Mouse (Mus musculus) mesoderm, embryonic 11.5 days (tissue): ENCODE data around the gene Pirt.

Experiments used
- DNase-seq: peaks from one replicate; pipeline ENCODE4 v3.0.0-alpha.2; 2012; ENCODE audit warnings: low read depth, low spot score

Gene Pirt

DNA sequence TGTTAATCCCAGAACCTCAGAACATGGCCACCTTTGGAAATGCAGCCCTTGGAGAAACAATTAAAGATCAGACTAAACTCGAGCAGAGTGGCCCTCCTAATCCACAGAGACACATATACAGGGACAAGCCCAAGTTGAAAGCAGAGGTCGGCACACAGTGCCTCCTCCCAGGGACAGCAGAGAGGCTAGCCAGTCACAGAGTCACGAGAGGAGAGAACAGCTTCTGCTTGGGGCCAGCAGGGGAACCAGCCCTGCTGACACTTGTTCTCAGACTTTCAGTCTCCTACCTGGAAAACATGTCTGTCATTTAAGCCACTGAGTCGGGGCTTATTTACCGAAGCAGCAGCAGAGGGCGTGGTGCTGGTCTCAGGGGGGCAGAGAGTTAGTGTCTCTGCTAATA lies 34.7 kb downstream of the Pirt start:
- DNase-seq = no peak

DNA sequence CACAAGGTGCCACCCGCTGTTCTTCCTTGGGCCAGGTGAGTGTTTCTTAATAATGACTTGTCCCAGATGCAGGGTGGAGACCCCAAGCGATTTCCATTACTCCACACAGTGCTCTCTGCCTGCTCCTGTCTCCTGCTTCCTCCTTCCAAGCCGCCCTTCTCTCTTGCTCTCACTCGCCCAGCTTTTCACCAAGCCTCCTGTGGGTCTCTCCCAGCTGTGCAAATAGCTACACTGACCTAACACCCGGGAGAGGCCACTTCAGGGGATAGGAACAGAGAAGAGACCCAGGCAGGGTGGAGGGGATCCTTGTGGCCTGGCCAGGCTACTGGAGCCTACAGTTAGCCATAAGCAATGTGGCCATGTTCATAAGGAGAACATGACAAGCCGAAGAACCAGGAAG lies 35.1 kb downstream of the Pirt start:
- no peak for DNase-seq

DNA sequence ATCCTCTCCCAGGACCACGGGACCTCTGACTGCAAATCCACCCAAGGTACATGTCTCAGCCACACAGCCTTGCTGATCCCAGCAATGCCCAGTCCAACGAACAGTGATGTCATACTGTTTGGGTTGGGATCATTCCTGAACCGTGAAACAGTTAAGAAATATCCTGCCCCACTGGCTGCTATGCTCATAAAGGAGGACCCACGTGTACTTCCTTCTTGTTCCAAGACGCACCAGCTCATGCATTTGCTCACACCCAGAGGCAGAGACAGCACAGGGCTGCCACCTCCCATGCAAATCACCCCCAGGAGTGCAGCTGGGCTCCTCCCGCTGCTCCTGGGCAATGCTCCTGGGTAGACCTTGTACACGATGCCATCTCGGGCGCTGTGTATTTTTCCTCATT lies 44.5 kb downstream of the Pirt start, which contains the start of gene Tmem238l:
TSS of gene Tmem238l (plus strand) at position 336 of the 400 bp plus-strand sequence.
- no peak for DNase-seq

DNA sequence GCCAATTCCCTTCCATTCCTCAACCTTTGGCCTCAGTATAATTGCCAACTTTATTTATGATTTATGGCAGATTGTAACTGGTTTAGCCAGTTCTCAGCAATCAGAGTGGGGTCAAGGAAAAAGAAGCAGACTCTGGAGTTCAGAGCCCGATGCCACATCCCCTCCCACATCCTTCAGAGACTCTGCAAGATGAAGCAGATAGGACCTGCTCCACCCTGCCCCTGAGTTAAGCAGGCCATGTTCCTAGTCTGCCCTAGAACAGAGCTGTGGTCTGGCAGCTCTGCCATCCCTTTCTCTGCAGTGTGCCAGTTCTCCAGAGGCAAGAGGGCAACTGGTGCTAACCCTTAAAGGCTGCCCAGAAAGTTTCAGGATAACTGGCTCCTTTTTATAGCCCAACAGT lies 49.0 kb downstream of the Pirt start:
- no peak for DNase-seq

DNA sequence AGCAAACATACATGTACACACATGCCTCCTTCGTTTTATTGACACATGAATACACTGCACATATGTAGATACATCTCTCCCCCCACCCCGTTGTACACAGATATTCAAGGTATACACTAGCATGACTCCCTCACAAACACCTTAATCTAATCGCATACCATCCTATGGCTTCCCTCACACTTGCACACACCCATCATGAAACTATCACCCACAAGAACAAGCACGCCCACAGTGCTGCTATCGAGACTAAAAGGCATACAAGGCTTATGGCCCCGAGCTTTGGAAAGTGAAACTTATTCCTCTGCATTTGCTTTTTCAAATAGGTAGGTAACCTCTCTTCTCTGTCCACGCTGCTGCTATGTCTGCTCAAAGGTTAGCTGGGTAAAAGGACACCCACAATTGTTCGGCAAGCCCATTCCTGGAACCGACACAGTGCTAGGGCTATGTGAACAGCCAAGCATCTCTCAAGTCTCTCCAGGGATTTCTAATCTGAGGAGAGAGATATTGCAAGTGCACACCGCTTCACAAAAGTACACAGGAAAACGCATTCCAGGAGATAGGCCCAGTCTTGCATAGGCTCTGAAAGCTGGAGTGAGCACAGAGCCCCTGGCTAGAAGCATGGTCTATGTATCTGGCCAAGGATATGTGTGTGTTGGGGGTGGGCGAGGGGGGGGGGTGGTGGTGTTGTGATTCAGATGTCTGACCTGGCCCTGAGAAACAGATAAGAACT lies 49.8 kb downstream of the Pirt start:
- DNase-seq = no peak

DNA sequence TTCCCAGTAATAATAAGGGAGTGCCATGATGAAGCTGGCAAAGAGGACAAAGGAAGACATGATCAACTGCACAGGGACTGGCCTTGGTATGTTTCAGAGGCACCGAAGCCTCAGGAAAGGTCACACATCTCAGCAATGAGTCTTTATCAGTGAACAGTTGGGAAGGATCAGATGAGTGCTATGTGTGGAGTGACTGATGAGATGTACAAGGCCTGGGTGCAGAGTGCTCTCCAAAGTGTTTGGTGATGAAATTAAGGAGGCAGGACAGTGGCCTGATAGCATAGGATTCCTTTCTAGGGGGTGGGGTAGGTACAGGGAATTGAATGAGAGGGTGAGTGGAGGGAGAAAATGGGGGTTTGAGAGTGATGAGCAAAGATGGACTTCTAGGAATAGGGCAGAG lies 51.7 kb downstream of the Pirt start:
- DNase-seq = no peak

DNA sequence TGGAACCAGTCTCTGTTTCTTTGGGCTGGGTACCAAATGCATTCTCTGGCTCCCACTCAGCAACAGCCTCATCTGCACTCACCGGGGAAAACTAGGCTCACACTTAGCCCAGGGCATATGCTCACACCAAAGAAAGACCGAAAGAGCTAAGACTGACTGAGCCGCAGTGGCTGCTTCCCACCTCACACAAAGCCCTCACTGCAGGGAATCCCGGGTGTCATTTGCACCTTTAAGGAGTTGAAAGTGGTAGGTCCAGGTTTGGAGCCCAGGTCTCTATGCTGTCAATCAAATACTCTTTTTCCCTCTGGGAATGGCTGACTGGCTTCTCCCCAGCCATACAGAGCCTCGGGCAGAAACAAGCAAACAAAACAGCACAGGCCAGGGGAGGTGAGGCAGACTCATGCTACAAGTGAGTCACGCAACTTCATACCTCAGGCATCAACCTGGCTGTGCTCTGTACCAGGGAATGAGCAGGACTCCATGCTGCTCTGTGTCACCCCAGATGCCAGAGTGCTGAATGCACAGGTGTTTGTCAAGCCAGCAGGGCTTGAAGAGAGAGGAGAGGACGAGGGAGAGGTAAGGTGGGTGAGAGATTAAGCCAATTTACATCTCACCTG lies 54.8 kb downstream of the Pirt start:
- no peak for DNase-seq

DNA sequence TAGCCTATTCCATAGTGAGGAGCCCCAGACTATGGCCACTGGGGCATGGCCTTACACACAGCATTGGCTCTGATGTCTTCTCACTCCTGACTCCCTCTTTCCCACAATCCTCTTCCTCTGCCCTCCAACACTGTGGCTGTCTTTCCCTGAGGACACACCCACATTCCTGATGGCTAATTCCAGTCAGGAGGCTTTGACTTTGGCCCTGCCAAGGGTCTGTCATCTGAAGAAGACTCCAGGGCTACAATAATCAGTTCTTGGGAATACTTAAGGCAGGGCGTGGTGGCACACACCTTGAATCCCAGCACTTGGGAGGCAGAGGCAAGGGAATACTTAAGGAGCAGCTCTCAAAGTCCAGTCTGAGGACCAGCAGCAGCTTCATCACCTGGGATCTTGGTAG lies 56.8 kb downstream of the Pirt start:
- no peak for DNase-seq

DNA sequence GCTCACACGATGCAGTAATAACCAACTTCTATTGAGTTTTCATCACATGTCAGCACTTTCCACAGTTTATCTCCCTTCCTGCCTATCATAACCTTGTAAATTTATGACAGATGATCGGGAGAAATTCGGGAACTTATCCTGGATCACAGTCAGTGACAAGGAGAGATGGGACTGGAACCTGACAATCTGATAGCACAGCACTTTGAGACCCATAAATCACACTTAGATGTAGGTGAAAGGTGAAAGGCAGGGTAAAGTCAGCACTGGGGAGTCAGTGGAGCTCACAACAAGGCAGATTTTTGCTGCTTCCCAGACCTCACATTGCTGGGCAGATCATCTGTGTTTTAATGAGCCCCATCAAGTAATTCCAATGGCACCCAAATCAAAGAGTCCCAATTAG lies 61.7 kb downstream of the Pirt start:
- DNase-seq = no peak

DNA sequence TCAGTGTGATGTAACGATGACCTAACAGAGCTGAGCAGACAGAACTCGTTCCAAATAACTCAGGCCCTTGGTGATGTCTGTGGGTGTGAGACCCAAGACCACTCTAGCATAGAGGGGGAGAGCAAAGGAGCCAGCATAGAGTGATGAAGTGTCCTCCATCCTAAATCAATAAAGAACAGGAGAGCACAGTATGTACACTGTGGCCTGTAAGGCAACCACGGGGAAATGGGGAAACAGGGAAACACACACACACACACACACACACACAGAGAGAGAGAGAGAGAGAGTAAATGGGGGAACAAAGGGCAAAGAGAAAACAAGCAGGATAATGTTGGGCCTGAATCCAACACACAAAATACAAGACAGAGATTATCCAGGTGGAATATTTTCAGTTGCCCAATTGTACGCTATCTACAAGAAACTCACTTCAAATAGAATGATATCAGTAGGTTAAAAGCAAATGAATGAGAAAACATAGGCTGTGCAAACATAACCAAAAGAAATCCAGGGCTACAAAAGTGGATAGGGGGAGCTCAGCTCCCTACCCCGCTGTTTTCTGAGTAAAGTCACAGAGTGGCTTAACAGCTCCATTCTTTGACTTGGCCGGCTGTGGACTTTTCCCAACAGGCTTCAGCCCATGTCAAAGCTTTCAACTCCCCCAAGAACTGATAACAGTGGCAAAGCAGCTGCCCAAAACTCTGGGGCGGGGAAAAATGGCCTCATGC lies 64.0 kb downstream of the Pirt start:
- DNase-seq = no peak
